Mouse (Mus musculus) ES-E14 (cell line): ENCODE data around the gene Rgl3. TPM values are rescaled to one million over a fixed set of nuclear protein-coding genes. Genes with fewer than 3 reads are reported as not detected.
A peak's percentile ranks its signal among the peaks of the same experiment; 100 is the strongest.

Experiments used
- DNase-seq: peaks from one replicate; pipeline ENCODE4 v3.0.0-alpha.2; 2013; ENCODE audit warnings: low read depth, low spot score
- H3K27ac ChIP-seq: 2 replicates; pipeline ENCODE4 v1.5.1; 2012; ENCODE audit warnings: low read depth, mild to moderate bottlenecking, low read length, moderate library complexity, mixed read lengths; ENCODE audit not compliant: poor library complexity, insufficient read depth, severe bottlenecking
- H3K36me3 ChIP-seq: 2 replicates; pipeline ENCODE4 v1.6.1; 2012; ENCODE audit warnings: mild to moderate bottlenecking, low read length, moderate library complexity, mixed read lengths; ENCODE audit not compliant: control insufficient read depth, poor library complexity, insufficient read depth, severe bottlenecking
- H3K4me1 ChIP-seq, 2 experiments: fragments of 150-350 bp in 1 of 2; sonication (generic) in 1 of 2; 2 replicates each; pipeline ENCODE4 v1.6.1; 2012; ENCODE audit warnings: low read length in 2 of 2, mild to moderate bottlenecking in 1 of 2, mixed read lengths in 1 of 2; ENCODE audit not compliant: control insufficient read depth in 2 of 2, insufficient read depth in 2 of 2, poor library complexity in 1 of 2
- H3K4me3 ChIP-seq, 2 experiments: fragments of 150-350 bp in 1 of 2; sonication (generic) in 1 of 2; 2 replicates each; pipeline ENCODE4 v1.5.1; 2012; ENCODE audit warnings: low read length in 2 of 2, low read depth in 1 of 2, mild to moderate bottlenecking in 1 of 2, mixed read lengths in 1 of 2; ENCODE audit not compliant: insufficient read depth in 1 of 2, poor library complexity in 1 of 2, severe bottlenecking in 1 of 2
- H3K9ac ChIP-seq: 2 replicates; pipeline ENCODE4 v1.6.1; 2012; ENCODE audit warnings: low read depth, mild to moderate bottlenecking, low read length, mixed read lengths; ENCODE audit not compliant: poor library complexity, insufficient read depth, severe bottlenecking
- H3K9me3 ChIP-seq: fragments of 150-350 bp; sonication (generic); 2 replicates; pipeline ENCODE4 v1.6.1; 2012; ENCODE audit warnings: low read depth, mild to moderate bottlenecking, low read length; ENCODE audit not compliant: control insufficient read depth, insufficient read depth
- CHD2 ChIP-seq: IDR thresholded peaks from 2 replicates; pipeline ENCODE4 v1.6.1; 2014; ENCODE audit warnings: mild to moderate bottlenecking, low read depth, low read length, inconsistent platforms
- HCFC1 ChIP-seq: IDR thresholded peaks from 2 replicates; pipeline ENCODE4 v1.6.1; 2012; ENCODE audit warnings: low read length, inconsistent platforms, borderline replicate concordance; ENCODE audit not compliant: insufficient read depth
- MAFK ChIP-seq: IDR thresholded peaks from 2 replicates; pipeline ENCODE4 v1.6.1; 2014; ENCODE audit warnings: mild to moderate bottlenecking, low read depth, low read length, inconsistent platforms; ENCODE audit not compliant: insufficient read depth
- ZC3H11A ChIP-seq: IDR thresholded peaks from 2 replicates; pipeline ENCODE4 v1.6.1; 2012; ENCODE audit warnings: low read depth, mild to moderate bottlenecking, inconsistent platforms, low read length, borderline replicate concordance
- ZNF384 ChIP-seq: IDR thresholded peaks from 2 replicates; pipeline ENCODE4 v1.6.1; 2012; ENCODE audit warnings: low read depth, low read length, inconsistent platforms
- in situ Hi-C, 2 experiments: fragments of 600-800 bp; cut with MboI; formaldehyde crosslinking; loops; one replicate each; pipeline ENCODE4 v1.15.1; 2025; ENCODE audit warnings: low sequenced_read_pairs in 2 of 2, inconsistent platforms in 1 of 2; ENCODE audit not compliant: unreplicated experiment in 2 of 2
- total RNA-seq: library from RNA; depleted of rRNA; stranded (reverse); fragments of 300-350 nt; gene quantifications from 2 replicates; pipeline ENCODE4 v1.2.3, GENCODE M21; 2012

Rgl3 gene
- total RNA-seq, 1 experiment, result 0.27 TPM

- no peak overlapping the region for H3K4me3 ChIP-seq
- DNase-seq, result no peak
- H3K27ac ChIP-seq, result no peak overlapping the region
- no peaks in the 10 kb centered on the region for H3K9me3 ChIP-seq
- in situ Hi-C loops, result no loop called here
- no peak overlapping the region for H3K9ac ChIP-seq
- peaks cover 2 to 9% of the 10 kb centered on the region in 2 experiments; a peak in 2 of 4 replicates for H3K4me1 ChIP-seq
- TF ChIP-seq CHD2 (no peak), MAFK (no peak), ZNF384 (no peak), ZC3H11A (no peak), HCFC1 (no peak)
- no peaks in the 10 kb centered on the region; the same call in 1 of the 2 replicates for H3K36me3 ChIP-seq
Observed at GRCm38 (mm10) chr9:21932006-21932405, 57.2 kb downstream of the Rgl3 start.

- DNase-seq, result no peak
- no peaks in the 10 kb centered on the region for H3K9me3 ChIP-seq
- no peak overlapping the region for H3K27ac ChIP-seq
- no peak overlapping the region for H3K9ac ChIP-seq
- peaks cover 2 to 12% of the 10 kb centered on the region in 2 experiments; a peak in 1 of 4 replicates for H3K4me1 ChIP-seq
- peaks cover 1% of the 10 kb centered on the region; the same call in 1 of the 2 replicates for H3K36me3 ChIP-seq
- H3K4me3 ChIP-seq, result no peak overlapping the region
- TF ChIP-seq MAFK, result no peak
- TF ChIP-seq CHD2, result no peak
- no peak for TF ChIP-seq HCFC1
- TF ChIP-seq ZNF384, result no peak
- in situ Hi-C loops, result no loop called here
Observed at GRCm38 (mm10) chr9:21929208-21929607, 60.0 kb downstream of the Rgl3 start.

GRCm38 (mm10) chr9:21927208-21927753 is 62.0 kb downstream of the Rgl3 start, which contains the start of the genes Ccdc159 and Tmem205:
Ccdc159 (plus strand) TSS chr9:21927471.
Tmem205 (minus strand) TSS chr9:21927556.
- DNase-seq, result peak; percentile 94
- Histone ChIP-seq H3K9me3 (no peaks in the 10 kb centered on the region), H3K27ac (no peak within 1 kb of the TSS), H3K4me1 (peaks cover 0 to 7% of the 10 kb centered on the region in 2 experiments; a peak in 2 of 4 replicates), H3K9ac (peak within 1 kb of the TSS; percentile 80), H3K4me3 (peak within 1 kb of the TSS; percentile 71 to 79), H3K36me3 (peaks cover 9% of the 10 kb centered on the region; the same call in 1 of the 2 replicates)
- in situ Hi-C loops, result no loop called here
- no peak for TF ChIP-seq MAFK
- TF ChIP-seq HCFC1, result peak; percentile 46; the same call in 1 of the 2 replicates
- peak; percentile 35; the same call in 1 of the 2 replicates for TF ChIP-seq CHD2

GRCm38 (mm10) chr9:21926784-21927183 is 62.5 kb downstream of the Rgl3 start:
- no peak overlapping the region for H3K27ac ChIP-seq
- peaks cover 11% of the 10 kb centered on the region; the same call in 1 of the 2 replicates for H3K36me3 ChIP-seq
- no peak for DNase-seq
- peak overlapping the region; percentile 71 to 79 for H3K4me3 ChIP-seq
- H3K9me3 ChIP-seq, result no peaks in the 10 kb centered on the region
- in situ Hi-C loops, result no loop called here
- peak overlapping the region; percentile 80 for H3K9ac ChIP-seq
- TF ChIP-seq HCFC1, result no peak
- TF ChIP-seq ZC3H11A, result no peak
- TF ChIP-seq CHD2, result no peak
- H3K4me1 ChIP-seq, result peaks cover 0 to 7% of the 10 kb centered on the region in 2 experiments; a peak in 2 of 4 replicates

- Histone ChIP-seq H3K9me3 (no peaks in the 10 kb centered on the region), H3K27ac (no peak overlapping the region), H3K36me3 (peaks cover 14% of the 10 kb centered on the region; the same call in 1 of the 2 replicates), H3K4me1 (peaks cover 0 to 7% of the 10 kb centered on the region in 2 experiments; a peak in 2 of 4 replicates), H3K9ac (peak overlapping the region; percentile 4; the same call in 1 of the 2 replicates), H3K4me3 (peak overlapping the region in 1 of 2 experiments; percentile 79; a peak in 2 of 4 replicates)
- no peak for DNase-seq
- TF ChIP-seq ZC3H11A, result no peak
- TF ChIP-seq ZNF384, result no peak
- no peak for TF ChIP-seq CHD2
- no peak for TF ChIP-seq MAFK
- no peak for TF ChIP-seq HCFC1
- in situ Hi-C loops, result no loop called here
Observed at GRCm38 (mm10) chr9:21926155-21926554, 63.1 kb downstream of the Rgl3 start.
